Mouse (Mus musculus) 3T3-L1 (cell line): Measurements from ENCODE around the gene Gpr27.

Experiments
- DNase-seq: peaks from one replicate; pipeline ENCODE4 v3.0.0-alpha.2; 2015; ENCODE audit warnings: low read depth, low spot score

Gene Gpr27

DNA sequence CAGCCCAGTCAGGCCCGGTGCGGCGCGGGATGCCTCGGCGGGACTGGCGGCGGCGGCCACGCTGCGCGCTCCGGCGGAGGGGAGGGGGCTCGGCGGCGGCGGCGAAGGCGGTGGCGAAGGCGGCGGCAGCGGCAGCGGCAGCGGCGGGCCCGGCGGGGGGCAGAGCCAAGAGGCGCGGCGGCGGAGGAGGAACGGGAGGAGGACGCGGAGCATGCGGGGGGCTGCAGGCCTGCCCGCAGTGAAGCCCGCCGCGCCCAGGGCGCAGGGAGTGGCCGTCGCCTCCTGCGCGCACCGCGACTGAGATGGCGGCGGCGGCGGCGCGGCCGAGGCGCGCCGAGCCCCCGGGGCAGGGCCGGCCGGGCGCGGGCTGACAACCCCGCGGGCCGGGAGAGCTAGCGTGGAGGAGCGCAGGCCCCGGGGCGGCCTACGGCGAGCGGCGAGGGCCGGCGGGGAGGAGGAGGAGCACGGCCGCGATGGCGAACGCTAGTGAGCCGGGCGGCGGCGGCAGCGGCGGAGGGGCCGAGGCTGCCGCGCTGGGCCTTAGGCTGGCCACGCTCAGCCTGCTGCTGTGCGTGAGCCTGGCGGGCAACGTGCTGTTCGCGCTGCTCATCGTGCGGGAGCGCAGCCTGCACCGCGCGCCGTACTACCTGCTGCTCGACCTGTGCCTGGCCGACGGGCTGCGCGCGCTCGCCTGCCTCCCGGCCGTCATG is at the start of gene Gpr27:
Gene Gpr27, plus strand, starts transcription at position 474 of the 710 bp plus-strand sequence.
- DNase-seq, result no peak

DNA sequence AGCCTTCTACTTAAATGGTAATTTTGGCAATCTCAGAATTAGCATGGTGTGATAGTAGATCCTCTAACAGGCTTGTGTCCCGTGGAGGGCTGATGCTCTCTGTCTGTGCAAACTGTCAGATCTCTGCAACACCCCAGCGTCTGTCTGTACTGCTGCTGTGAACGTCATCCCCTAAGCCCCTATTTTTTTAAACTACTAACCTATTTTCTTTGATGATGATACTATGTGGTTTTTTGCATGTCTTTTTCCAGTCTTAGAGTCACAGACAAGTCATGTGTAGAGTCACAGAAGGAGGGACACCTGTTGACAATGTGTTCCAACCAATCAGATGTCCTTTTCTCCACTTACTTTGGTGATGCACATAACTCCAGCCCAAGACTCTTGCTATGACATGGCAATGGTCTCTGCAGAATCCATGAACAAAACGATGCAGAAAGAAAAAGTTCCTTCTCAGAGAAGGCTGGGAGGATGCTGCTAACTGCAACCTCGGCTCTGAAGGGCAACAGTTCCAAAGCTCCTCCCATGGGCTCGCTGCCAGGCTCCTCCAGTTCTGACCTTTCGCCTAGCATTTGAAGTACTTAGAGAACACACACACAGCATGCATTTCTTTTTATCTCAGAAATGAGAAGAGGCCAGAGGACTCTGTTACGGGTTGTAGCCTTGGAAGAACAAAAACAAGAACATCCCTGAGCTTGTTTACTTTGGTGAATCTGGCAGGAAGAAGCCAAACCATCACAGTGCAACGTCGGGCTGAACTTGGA is 48.9 kb upstream of the Gpr27 start:
- no peak for DNase-seq

GRCm38 (mm10) chr6:99644386-99644785 is 48.1 kb upstream of the Gpr27 start:
- DNase-seq, result no peak

GRCm38 (mm10) chr6:99644876-99645275 is 47.6 kb upstream of the Gpr27 start:
- DNase-seq, result no peak

- no peak for DNase-seq
Measured at GRCm38 (mm10) chr6:99646344-99646743, 46.1 kb upstream of the Gpr27 start.

GRCm38 (mm10) chr6:99649307-99649706 is 43.2 kb upstream of the Gpr27 start:
- no peak for DNase-seq

GRCm38 (mm10) chr6:99652341-99652740 is 40.1 kb upstream of the Gpr27 start:
- peak; percentile 54 for DNase-seq

- no peak for DNase-seq
Measured at GRCm38 (mm10) chr6:99654343-99654742, 38.1 kb upstream of the Gpr27 start.

DNA sequence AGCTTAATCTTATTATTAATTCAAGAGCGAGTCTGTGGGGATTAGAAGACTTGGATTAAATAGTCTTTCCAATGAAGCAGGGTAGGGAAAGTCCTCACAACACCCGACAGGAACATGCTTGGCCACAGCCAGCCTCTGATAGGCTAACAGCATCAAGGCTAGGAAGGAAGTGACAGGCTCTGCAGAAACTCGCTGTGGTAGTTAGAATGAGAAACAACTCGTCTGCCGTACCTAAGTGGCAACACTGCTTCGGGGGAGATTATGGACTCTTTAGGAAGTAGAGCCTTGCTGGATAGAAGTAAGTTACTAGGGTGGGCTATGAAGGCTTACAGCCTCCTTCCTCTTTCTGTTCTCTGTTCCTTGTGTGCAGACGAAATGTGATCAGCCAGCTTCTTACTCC is 37.0 kb upstream of the Gpr27 start:
- no peak for DNase-seq

GRCm38 (mm10) chr6:99656088-99656487 is 36.4 kb upstream of the Gpr27 start:
- no peak for DNase-seq

- DNase-seq, result no peak
Measured at GRCm38 (mm10) chr6:99658586-99658985, 33.9 kb upstream of the Gpr27 start.

DNA sequence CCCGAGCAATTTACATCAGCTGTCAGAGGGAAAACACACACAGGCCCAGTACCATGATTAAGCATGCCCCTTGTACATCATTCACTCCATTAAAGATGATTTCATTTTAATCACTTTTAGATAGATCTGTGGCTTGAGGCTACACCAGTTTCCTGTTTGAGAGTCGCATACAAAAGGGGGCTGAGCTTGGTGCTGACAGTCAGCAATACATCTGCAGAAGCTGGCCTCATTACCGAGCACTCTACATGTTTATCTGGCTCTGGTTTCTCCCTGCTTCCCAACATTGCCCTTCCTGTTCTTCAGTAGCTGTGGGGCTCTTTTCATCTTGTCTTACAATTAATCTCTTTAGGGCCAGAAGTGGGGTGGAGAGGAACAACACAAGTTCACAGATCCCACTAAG is 32.0 kb upstream of the Gpr27 start:
- DNase-seq, result no peak

DNA sequence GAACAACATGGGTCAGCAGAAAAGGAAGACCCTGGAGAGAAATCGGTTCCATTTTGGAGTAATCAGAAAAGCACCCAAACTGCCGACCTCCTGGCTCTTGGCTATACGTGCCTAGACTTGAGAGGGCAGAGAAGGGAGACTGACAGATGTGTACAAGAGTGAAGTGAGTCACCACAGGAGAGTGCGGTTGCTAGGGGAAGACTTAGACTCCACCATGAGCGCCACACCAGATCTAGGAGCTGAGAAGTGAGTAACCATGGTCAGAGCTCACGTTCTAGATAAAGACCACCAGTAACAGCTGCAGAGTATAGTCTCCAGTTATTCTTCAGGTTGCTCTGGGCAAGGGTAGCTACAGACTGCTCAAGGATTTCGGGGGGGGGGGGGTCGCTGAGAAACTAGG is 29.2 kb upstream of the Gpr27 start:
- no peak for DNase-seq

- peak; percentile 34 for DNase-seq
Measured at GRCm38 (mm10) chr6:99665457-99666317, 26.8 kb upstream of the Gpr27 start.

- DNase-seq, result peak; percentile 37
Measured at GRCm38 (mm10) chr6:99666318-99667171, 25.9 kb upstream of the Gpr27 start, which contains the start of the genes Eif4e3 and Gm20696. Eif4e3 (minus strand) TSS chr6:99666771. Gm20696 (minus strand) TSS chr6:99666797.

- DNase-seq, result no peak
Measured at GRCm38 (mm10) chr6:99667290-99667689, 25.2 kb upstream of the Gpr27 start.

GRCm38 (mm10) chr6:99669481-99670325 is 22.8 kb upstream of the Gpr27 start:
- no peak for DNase-seq

DNA sequence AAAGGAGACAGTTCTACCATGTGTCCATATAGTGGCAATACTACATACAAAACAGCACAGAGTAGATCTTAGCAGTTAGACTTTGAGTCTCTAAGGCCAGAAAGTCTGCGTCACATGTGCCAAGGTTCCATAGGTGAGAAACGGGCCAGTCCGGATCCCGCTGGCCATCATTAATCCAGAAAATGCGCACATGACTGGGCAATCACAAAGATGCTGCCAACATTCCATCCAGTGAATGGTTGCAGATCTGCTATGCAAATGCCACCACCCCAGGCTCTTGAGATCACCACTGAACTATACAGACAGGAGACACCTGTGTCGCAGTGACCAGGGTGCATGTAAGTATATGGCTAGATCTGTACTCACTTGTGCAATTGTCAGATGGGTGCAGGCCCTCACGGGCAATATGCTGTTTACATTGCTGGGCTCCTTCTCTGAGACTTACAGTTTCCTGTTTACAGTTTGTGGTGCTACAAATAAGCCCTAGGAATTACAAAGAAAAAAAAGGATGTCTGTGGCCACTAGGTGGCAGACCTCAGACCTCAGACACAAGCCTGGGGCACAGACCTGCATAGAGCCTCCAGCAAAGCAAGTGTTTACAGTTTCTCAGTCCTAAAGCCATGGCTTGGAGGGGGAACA is 21.9 kb upstream of the Gpr27 start:
- DNase-seq, result peak; percentile 82

GRCm38 (mm10) chr6:99671768-99672167 is 20.7 kb upstream of the Gpr27 start:
- no peak for DNase-seq

DNA sequence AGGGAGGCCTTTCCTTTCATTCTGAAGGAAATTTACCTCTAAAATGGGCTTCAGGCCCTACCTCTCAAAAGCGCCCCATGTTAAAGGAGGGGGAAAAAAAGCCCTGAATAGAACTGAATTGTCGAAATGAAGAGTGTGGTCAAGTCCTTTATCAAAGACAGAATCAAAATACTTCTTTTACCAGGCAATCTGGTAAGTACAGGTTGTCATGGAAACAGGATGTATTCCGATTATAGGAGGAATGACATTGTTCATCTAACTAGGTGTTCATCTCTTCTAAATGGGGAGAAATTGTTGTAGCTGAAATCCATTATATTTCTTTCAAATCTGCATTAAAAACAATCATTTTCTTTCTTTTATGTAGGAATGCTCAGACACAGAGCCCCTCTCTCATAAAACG is 18.0 kb upstream of the Gpr27 start:
- DNase-seq, result no peak
